Mouse (Mus musculus): ENCODE measurements around the gene Slitrk1.

Gene Slitrk1

GRCm38 (mm10) chr14:108913714-108914263, at the start of gene Slitrk1:
Slitrk1 (minus strand) TSS chr14:108914158.
- peak in 1 of 2 experiments; percentile 60 for DNase-seq

DNA sequence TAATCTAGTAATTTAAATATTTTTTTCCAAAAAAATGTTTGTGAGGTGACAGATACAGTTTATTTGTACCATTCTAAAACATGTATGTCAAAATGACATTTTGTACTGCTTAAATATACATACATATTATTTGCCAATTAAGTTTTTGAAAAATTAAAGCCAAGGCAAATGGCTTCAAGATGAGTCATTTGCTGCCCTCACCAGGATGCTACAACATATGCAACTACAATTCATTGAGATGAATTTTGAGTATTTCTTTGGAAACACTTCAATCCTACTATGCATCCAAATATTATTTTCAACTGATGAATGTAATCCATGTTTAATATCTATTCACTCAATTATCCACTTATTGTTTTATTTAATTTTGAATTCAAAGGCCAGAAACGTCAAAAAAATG, 21.8 kb upstream of the Slitrk1 start:
- no peak for DNase-seq

DNA sequence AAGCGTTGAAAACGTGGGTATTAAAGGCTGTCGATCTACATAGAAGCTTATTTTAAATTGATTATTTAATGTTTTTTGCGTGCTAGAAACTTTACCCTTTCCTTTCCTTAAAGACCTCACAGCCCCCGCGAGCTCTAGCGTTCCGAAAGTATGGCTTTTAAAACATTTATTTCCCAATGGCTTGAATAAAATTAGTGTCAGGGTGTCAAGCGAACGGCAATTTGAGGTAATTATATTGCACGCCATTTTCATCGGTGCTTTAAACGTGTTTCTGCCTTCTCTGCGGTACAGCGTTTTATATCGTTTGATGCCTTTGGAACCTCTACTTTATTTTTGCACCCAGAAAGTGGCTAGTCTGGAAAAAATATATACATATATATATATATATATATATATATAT, 378 bp upstream of the Slitrk1 start:
- no peak for DNase-seq

GRCm38 (mm10) chr14:108912876-108913490, 975 bp downstream of the Slitrk1 start:
- DNase-seq, result no peak

DNA sequence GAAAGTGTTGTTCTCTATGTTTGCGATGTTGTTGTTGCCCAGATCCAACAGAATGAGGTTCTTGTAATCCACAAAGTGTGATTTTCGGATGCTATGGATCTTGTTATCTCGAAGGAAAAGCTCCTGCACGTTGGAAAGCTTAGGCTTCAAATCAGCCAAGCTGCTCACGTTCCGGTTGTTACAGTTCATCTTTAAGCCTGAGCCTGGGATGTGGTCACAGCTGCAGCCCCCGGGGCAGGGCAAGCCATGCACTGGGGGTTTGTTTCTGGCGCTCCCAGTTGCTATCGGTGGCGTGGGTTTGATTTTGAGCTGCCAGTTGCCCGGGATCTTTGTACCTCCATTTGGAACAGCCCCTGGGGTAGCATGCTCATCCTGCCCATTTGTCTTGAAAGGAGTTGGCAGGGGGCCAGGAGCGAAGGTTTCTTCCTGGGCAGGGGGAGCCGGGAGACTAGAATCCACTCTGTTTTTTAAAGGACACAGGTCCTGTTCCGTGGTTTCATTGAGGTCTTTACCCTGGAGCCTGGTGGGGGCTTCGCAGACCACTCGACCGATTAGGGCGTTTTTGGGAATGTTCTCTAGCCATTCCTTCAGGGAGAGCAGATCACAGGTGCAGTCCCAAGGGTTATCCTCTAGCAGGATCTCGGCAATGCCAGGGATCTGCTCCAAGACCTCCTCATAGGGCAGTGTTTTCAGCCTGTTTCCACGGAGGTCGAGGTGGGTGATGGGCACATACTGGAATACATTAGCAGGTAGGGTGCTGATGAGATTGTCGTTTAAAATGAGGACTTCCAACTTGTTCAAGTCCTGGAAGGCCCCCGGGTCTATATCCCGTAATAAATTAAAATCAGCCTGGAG, 1.7 kb downstream of the Slitrk1 start:
- peak; percentile 19 to 58 for DNase-seq

GRCm38 (mm10) chr14:108911138-108911841, 2.7 kb downstream of the Slitrk1 start:
- peak in 1 of 2 experiments; percentile 6 for DNase-seq

GRCm38 (mm10) chr14:108910449-108911137, 3.4 kb downstream of the Slitrk1 start:
- peak; percentile 39 to 49 for DNase-seq

DNA sequence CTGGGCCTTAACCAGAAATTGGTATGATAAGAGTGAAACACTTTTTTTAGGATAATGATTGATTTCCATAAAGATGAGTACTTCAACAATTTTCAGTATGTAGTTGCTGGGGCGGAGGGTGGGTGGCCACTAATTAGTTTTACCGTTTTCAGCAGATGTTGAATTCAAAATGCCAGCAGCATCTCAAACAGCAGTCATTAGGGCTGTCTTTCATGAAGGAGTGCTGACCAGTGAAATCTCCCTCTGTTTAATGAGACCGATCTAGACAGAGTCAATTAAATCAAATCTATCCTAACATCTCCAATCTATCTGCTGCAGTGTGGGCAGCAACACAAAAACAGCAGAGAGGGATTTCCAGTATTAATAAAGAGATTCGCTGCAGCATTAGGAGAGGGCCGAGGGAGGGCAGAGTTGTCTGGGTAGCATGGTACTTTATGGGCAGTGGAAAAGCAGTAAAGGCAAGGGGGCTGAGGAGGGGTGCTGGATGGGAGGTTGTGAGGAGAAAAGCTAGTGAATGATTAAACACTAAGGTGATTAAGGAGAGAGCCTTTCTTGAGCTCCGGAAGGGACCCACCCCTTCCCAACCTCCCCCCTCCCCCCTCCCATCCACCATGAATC, 4.5 kb downstream of the Slitrk1 start:
- no peak for DNase-seq

GRCm38 (mm10) chr14:108898601-108899000, 15.4 kb downstream of the Slitrk1 start:
- DNase-seq, result no peak

DNA sequence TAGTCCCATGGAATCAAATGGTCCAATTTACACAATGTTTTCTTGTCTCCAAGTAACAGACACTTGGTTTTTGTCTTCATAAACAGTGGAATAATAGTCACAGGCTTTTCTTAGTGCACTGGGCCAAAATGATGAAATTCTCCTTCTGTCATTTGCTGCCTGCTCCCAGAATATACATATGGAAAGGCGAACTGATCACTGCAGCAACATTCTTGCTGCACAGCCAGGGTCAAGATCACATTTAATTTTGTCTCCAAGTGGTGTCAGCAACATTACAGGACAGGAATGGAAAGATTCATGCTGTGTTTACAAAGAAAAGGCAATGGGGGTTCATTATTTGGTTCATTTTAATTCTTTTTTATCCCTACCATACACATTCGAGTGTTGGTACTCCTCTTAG, 18.5 kb downstream of the Slitrk1 start:
- no peak for DNase-seq

DNA sequence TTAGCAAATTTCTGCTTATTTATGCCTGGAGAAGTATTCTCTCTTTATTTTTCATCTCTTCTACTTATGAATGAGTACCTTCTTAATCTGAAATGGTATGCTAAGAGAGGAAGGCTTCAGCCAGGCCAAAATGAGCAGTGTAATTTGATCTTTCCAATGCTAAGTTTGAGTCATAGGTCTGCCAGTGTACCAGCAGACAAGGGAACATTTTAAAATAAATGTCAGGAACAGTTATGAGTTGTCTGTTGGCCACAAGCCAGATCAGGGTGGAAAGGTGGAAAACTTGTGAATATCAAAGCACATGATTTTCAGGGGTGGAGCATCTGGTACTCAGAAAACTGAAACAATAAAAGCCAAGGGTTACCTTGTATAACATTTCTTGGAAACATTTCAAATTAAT, 46.1 kb downstream of the Slitrk1 start:
- DNase-seq, result no peak

DNA sequence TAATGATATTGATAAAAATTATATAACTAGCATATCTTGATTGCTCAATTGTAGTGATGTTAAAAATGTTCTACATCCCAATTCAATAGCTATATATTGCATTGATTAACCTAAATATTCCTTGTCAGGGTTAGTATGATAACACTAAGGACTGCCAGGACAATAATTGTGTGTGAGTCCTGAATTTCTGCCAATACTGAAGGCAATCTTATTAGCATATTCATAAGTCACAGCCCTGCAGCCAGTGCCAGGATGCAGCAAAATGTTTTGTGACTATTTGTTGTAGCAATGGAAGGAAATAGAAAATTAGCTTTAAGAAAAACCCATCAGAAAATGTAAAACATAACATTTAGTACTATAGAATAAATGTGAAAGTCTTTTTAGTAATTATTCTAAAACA, 49.3 kb downstream of the Slitrk1 start:
- no peak for DNase-seq

DNA sequence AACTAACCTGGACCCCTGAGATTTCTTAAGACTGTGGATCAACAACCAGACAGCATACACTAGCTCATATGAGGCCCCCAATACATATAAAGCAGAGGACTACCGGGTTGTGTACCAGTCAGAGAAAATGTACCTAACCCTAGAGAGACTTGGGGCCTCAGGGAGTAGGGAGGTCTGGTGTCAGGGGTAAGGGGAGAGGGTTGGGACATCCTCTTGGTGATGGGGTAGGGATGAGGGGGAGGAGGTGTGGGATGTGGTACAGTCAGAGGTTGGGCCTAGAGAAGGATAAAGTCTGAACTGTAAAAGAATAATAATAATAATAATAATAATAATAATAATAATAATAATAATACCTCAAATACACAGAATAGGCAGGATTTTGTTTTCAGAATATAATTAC, 54.6 kb downstream of the Slitrk1 start:
- no peak for DNase-seq

All from kidney, postnatal 36 days (tissue).